Mouse (Mus musculus): ENCODE data around the gene Dmbx1. TPM values are rescaled to one million over a fixed set of nuclear protein-coding genes. Genes with fewer than 3 reads are reported as not detected.

Gene Dmbx1
- polyA plus RNA-seq, 1 experiment: not detected

GRCm38 (mm10) chr4:115894281-115894680 is 45.4 kb downstream of the Dmbx1 start:
- WGBS: 61% methylated on average over 3 of the region's 3 CpGs
- Histone ChIP-seq H3K4me3 (replicated peaks; ENCODE audit: control insufficient read depth, low read depth, low read length) (no peak overlapping the region), H3K27ac (ENCODE audit: control insufficient read depth, insufficient read depth, low read depth, low read length, poor library complexity) (no peak overlapping the region), H3K4me1 (ENCODE audit: control insufficient read depth, insufficient read depth, low read length) (no peaks in the 10 kb centered on the region; the same call in 1 of the 2 replicates)
- TF ChIP-seq CTCF (IDR thresholded peaks at IDR 0.05; ENCODE audit: control insufficient read depth, insufficient read depth, low read length) (no peak), POLR2A (IDR thresholded peaks at IDR 0.05; ENCODE audit: borderline replicate concordance, control insufficient read depth, low read depth, low read length) (no peak)

- WGBS: 3% methylated on average over 31 of the region's 31 CpGs
- no peak for TF ChIP-seq POLR2A (IDR thresholded peaks at IDR 0.05; ENCODE audit: borderline replicate concordance, control insufficient read depth, low read depth, low read length)
- no peak for TF ChIP-seq CTCF (IDR thresholded peaks at IDR 0.05; ENCODE audit: control insufficient read depth, insufficient read depth, low read length)
- Histone ChIP-seq H3K4me1 (ENCODE audit: control insufficient read depth, insufficient read depth, low read length) (no peaks in the 10 kb centered on the region; the same call in 1 of the 2 replicates), H3K27ac (ENCODE audit: control insufficient read depth, insufficient read depth, low read depth, low read length, poor library complexity) (no peak within 1 kb of the TSS), H3K4me3 (replicated peaks; ENCODE audit: control insufficient read depth, low read depth, low read length) (no peak within 1 kb of the TSS)
Measured at GRCm38 (mm10) chr4:115890553-115890952, 49.2 kb downstream of the Dmbx1 start, which contains the start of gene 6430628N08Rik. Gene 6430628N08Rik (plus strand): TSS chr4:115890665.

GRCm38 (mm10) chr4:115890066-115890465 is 49.7 kb downstream of the Dmbx1 start:
- no peak for TF ChIP-seq POLR2A (IDR thresholded peaks at IDR 0.05; ENCODE audit: borderline replicate concordance, control insufficient read depth, low read depth, low read length)
- no peak for TF ChIP-seq CTCF (IDR thresholded peaks at IDR 0.05; ENCODE audit: control insufficient read depth, insufficient read depth, low read length)
- no peak overlapping the region for H3K4me3 ChIP-seq (replicated peaks; ENCODE audit: control insufficient read depth, low read depth, low read length)
- WGBS: 14% methylated on average over 6 of the region's 6 CpGs
- no peak overlapping the region for H3K27ac ChIP-seq (ENCODE audit: control insufficient read depth, insufficient read depth, low read depth, low read length, poor library complexity)
- no peaks in the 10 kb centered on the region; the same call in 1 of the 2 replicates for H3K4me1 ChIP-seq (ENCODE audit: control insufficient read depth, insufficient read depth, low read length)

- WGBS: 44% methylated on average over 1 of the region's 1 CpGs
- no peak overlapping the region for H3K27ac ChIP-seq (ENCODE audit: control insufficient read depth, insufficient read depth, low read depth, low read length, poor library complexity)
- TF ChIP-seq CTCF (IDR thresholded peaks at IDR 0.05; ENCODE audit: control insufficient read depth, insufficient read depth, low read length) (no peak), POLR2A (IDR thresholded peaks at IDR 0.05; ENCODE audit: borderline replicate concordance, control insufficient read depth, low read depth, low read length) (no peak)
- H3K4me3 ChIP-seq (replicated peaks; ENCODE audit: control insufficient read depth, low read depth, low read length): no peak overlapping the region
- no peaks in the 10 kb centered on the region; the same call in 1 of the 2 replicates for H3K4me1 ChIP-seq (ENCODE audit: control insufficient read depth, insufficient read depth, low read length)
Measured at GRCm38 (mm10) chr4:115886875-115887274, 52.9 kb downstream of the Dmbx1 start.

- TF ChIP-seq CTCF (IDR thresholded peaks at IDR 0.05; ENCODE audit: control insufficient read depth, insufficient read depth, low read length) (no peak), POLR2A (IDR thresholded peaks at IDR 0.05; ENCODE audit: borderline replicate concordance, control insufficient read depth, low read depth, low read length) (no peak)
- Histone ChIP-seq H3K4me1 (ENCODE audit: control insufficient read depth, insufficient read depth, low read length) (no peaks in the 10 kb centered on the region; the same call in 1 of the 2 replicates), H3K27ac (ENCODE audit: control insufficient read depth, insufficient read depth, low read depth, low read length, poor library complexity) (no peak overlapping the region), H3K4me3 (replicated peaks; ENCODE audit: control insufficient read depth, low read depth, low read length) (no peak overlapping the region)
- 68% methylated on average over 3 of the region's 3 CpGs for WGBS
Measured at GRCm38 (mm10) chr4:115885846-115886245, 53.9 kb downstream of the Dmbx1 start.

GRCm38 (mm10) chr4:115884022-115884421 is 55.7 kb downstream of the Dmbx1 start, which contains the start of gene Kncn:
Gene Kncn (plus strand): TSS chr4:115884400.
- H3K27ac ChIP-seq (ENCODE audit: control insufficient read depth, insufficient read depth, low read depth, low read length, poor library complexity): no peak within 1 kb of the TSS
- WGBS: 75% methylated on average over 6 of the region's 6 CpGs
- TF ChIP-seq CTCF (IDR thresholded peaks at IDR 0.05; ENCODE audit: control insufficient read depth, insufficient read depth, low read length) (no peak), POLR2A (IDR thresholded peaks at IDR 0.05; ENCODE audit: borderline replicate concordance, control insufficient read depth, low read depth, low read length) (no peak)
- no peaks in the 10 kb centered on the region for H3K4me1 ChIP-seq (ENCODE audit: control insufficient read depth, insufficient read depth, low read length)
- H3K4me3 ChIP-seq (replicated peaks; ENCODE audit: control insufficient read depth, low read depth, low read length): no peak within 1 kb of the TSS

GRCm38 (mm10) chr4:115882195-115882594 is 57.5 kb downstream of the Dmbx1 start:
- Histone ChIP-seq H3K4me1 (ENCODE audit: control insufficient read depth, insufficient read depth, low read length) (no peaks in the 10 kb centered on the region), H3K27ac (ENCODE audit: control insufficient read depth, insufficient read depth, low read depth, low read length, poor library complexity) (no peak overlapping the region), H3K4me3 (replicated peaks; ENCODE audit: control insufficient read depth, low read depth, low read length) (no peak overlapping the region)
- TF ChIP-seq POLR2A (IDR thresholded peaks at IDR 0.05; ENCODE audit: borderline replicate concordance, control insufficient read depth, low read depth, low read length) (no peak), CTCF (IDR thresholded peaks at IDR 0.05; ENCODE audit: control insufficient read depth, insufficient read depth, low read length) (no peak)
- 51% methylated on average over 4 of the region's 4 CpGs for WGBS

- Histone ChIP-seq H3K27ac (ENCODE audit: control insufficient read depth, insufficient read depth, low read depth, low read length, poor library complexity) (no peak overlapping the region), H3K4me1 (ENCODE audit: control insufficient read depth, insufficient read depth, low read length) (no peaks in the 10 kb centered on the region), H3K4me3 (replicated peaks; ENCODE audit: control insufficient read depth, low read depth, low read length) (no peak overlapping the region)
- TF ChIP-seq POLR2A (IDR thresholded peaks at IDR 0.05; ENCODE audit: borderline replicate concordance, control insufficient read depth, low read depth, low read length) (no peak), CTCF (IDR thresholded peaks at IDR 0.05; ENCODE audit: control insufficient read depth, insufficient read depth, low read length) (no peak)
- 41% methylated on average over 1 of the region's 1 CpGs for WGBS
Measured at GRCm38 (mm10) chr4:115881183-115881582, 58.5 kb downstream of the Dmbx1 start.

- WGBS: 80% methylated on average over 9 of the region's 9 CpGs
- no peak overlapping the region for H3K4me3 ChIP-seq (replicated peaks; ENCODE audit: control insufficient read depth, low read depth, low read length)
- H3K27ac ChIP-seq (ENCODE audit: control insufficient read depth, insufficient read depth, low read depth, low read length, poor library complexity): no peak overlapping the region
- H3K4me1 ChIP-seq (ENCODE audit: control insufficient read depth, insufficient read depth, low read length): no peaks in the 10 kb centered on the region
- TF ChIP-seq CTCF (IDR thresholded peaks at IDR 0.05; ENCODE audit: control insufficient read depth, insufficient read depth, low read length) (no peak), POLR2A (IDR thresholded peaks at IDR 0.05; ENCODE audit: borderline replicate concordance, control insufficient read depth, low read depth, low read length) (no peak)
Measured at GRCm38 (mm10) chr4:115878828-115879227, 60.9 kb downstream of the Dmbx1 start.

Data from bone marrow, adult 2 months (tissue).